ENCODE assay signal across 23 mouse cellular contexts in genomic region chr19:22132626-22133025, GRCm38 (mm10). TPM values are rescaled to one million over a fixed set of nuclear protein-coding genes. Genes with fewer than 3 reads are reported as not detected.
DNase-seq lines count a peak whose midpoint lies in the region; ATAC-seq and TF ChIP-seq lines count a peak whose summit lies in the region.
"Had no signal": no experiment of that assay in that cellular context is flagged by ENCODE, and none has a peak within 500 bp of the region (broad histone marks: within the 10 kb centered on the region; RNA-seq: fewer than 3 reads in every experiment).

No protein-coding gene starts in this region.

- no peak overlapping the region for H3K9ac ChIP-seq in forebrain, postnatal 0 days
- no peak overlapping the region for H3K9ac ChIP-seq in forebrain, embryonic 16.5 days (replicated peaks; ENCODE audit: low read depth, low read length)
- H3K9ac ChIP-seq: embryonic facial prominence, embryonic 12.5 days; lung, embryonic 15.5 days; neural tube, embryonic 15.5 days; stomach, embryonic 15.5 days had no signal

- 68% methylated on average over 3 of the region's 3 CpGs for WGBS in forebrain, postnatal 0 days
- 59% methylated on average over 3 of the region's 3 CpGs for WGBS in forebrain, embryonic 16.5 days
- WGBS in cerebellum, adult 2 months, result 16% methylated on average over 3 of the region's 3 CpGs

- H3K4me1 ChIP-seq in forebrain, postnatal 0 days (ENCODE audit: insufficient read depth), result no peaks in the 10 kb centered on the region
- H3K4me1 ChIP-seq in forebrain, embryonic 16.5 days (replicated peaks; ENCODE audit: control insufficient read depth, insufficient read depth, low read length), result no peaks in the 10 kb centered on the region
- no peaks in the 10 kb centered on the region for H3K4me1 ChIP-seq in cerebellum, adult 2 months (ENCODE audit: control insufficient read depth, insufficient read depth, low read length)
- H3K4me1 ChIP-seq: embryonic facial prominence, embryonic 12.5 days; forebrain, embryonic 10.5 days; lung, embryonic 15.5 days; neural tube, embryonic 15.5 days; stomach, embryonic 15.5 days had no signal

- peak; percentile 32 for DNase-seq in forebrain, postnatal 0 days
- peak; percentile 18 for DNase-seq in kidney, postnatal 14 days
- no peak for DNase-seq in kidney, adult 9 months
- DNase-seq in Muller cell, postnatal 12 days (ENCODE audit: inconsistent ontology term), result peak; percentile 0
- peak; percentile 7 to 56 for DNase-seq in cerebellum, adult 2 months
- DNase-seq in ovary, postnatal 10 days (ENCODE audit: low spot score), result no peak
- DNase-seq in gastrocnemius, postnatal 25 days, result no peak
- DNase-seq: adrenal gland, postnatal 36 days; heart, adult 18-20 months; heart, postnatal 4 days; kidney, postnatal 25 days; layer of hippocampus, adult 9-11 months; liver; spleen, adult 18-20 months; thymus, postnatal 14 days had no signal

- no peak overlapping the region for H3K4me3 ChIP-seq in forebrain, postnatal 0 days (ENCODE audit: low read depth, low read length)
- no peak overlapping the region for H3K4me3 ChIP-seq in forebrain, embryonic 16.5 days (replicated peaks; ENCODE audit: low read length)
- no peak overlapping the region for H3K4me3 ChIP-seq in cerebellum, adult 2 months (replicated peaks; ENCODE audit: insufficient read depth, low read depth, low read length)
- H3K4me3 ChIP-seq: embryonic facial prominence, embryonic 12.5 days; forebrain, embryonic 10.5 days; lung, embryonic 15.5 days; neural tube, embryonic 15.5 days; stomach, embryonic 15.5 days had no signal

- no peak for TF ChIP-seq CTCF in forebrain, postnatal 0 days (IDR thresholded peaks at IDR 0.05; ENCODE audit: low read depth)
- no peak for TF ChIP-seq CTCF in cerebellum, adult 2 months (IDR thresholded peaks at IDR 0.05; ENCODE audit: borderline replicate concordance, insufficient read depth, low read depth, low read length)

- no peak for ATAC-seq in forebrain, postnatal 0 days
- no peak for ATAC-seq in forebrain, embryonic 16.5 days

- H3K9me3 ChIP-seq in forebrain, postnatal 0 days (ENCODE audit: low read length), result no peaks in the 10 kb centered on the region
- H3K9me3 ChIP-seq in forebrain, embryonic 16.5 days (ENCODE audit: control insufficient read depth, low read length), result no peaks in the 10 kb centered on the region
- H3K9me3 ChIP-seq: embryonic facial prominence, embryonic 12.5 days; forebrain, embryonic 10.5 days; G1E; lung, embryonic 15.5 days; neural tube, embryonic 15.5 days; stomach, embryonic 15.5 days had no signal

- no peaks in the 10 kb centered on the region for H3K36me3 ChIP-seq in forebrain, postnatal 0 days (ENCODE audit: insufficient read depth)
- H3K36me3 ChIP-seq in forebrain, embryonic 16.5 days (ENCODE audit: control insufficient read depth, insufficient read depth), result no peaks in the 10 kb centered on the region
- H3K36me3 ChIP-seq: embryonic facial prominence, embryonic 12.5 days; forebrain, embryonic 10.5 days; G1E; lung, embryonic 15.5 days; neural tube, embryonic 15.5 days; stomach, embryonic 15.5 days had no signal

- H3K27ac ChIP-seq in forebrain, postnatal 0 days (ENCODE audit: low read depth, low read length), result no peak overlapping the region
- no peak overlapping the region for H3K27ac ChIP-seq in forebrain, embryonic 16.5 days (ENCODE audit: low read length)
- H3K27ac ChIP-seq in cerebellum, adult 2 months (ENCODE audit: insufficient read depth, low read length), result no peak overlapping the region
- H3K27ac ChIP-seq: embryonic facial prominence, embryonic 12.5 days; forebrain, embryonic 10.5 days; lung, embryonic 15.5 days; neural tube, embryonic 15.5 days; stomach, embryonic 15.5 days had no signal

- no peak overlapping the region for H3K4me2 ChIP-seq in forebrain, postnatal 0 days (ENCODE audit: low read depth)
- no peak overlapping the region for H3K4me2 ChIP-seq in forebrain, embryonic 16.5 days (ENCODE audit: low read length)
- H3K4me2 ChIP-seq: embryonic facial prominence, embryonic 12.5 days; lung, embryonic 15.5 days; neural tube, embryonic 15.5 days; stomach, embryonic 15.5 days had no signal

- no peaks in the 10 kb centered on the region for H3K27me3 ChIP-seq in forebrain, postnatal 0 days (ENCODE audit: insufficient read depth, low read length)
- H3K27me3 ChIP-seq in forebrain, embryonic 16.5 days (replicated peaks; ENCODE audit: control insufficient read depth, insufficient read depth, low read length), result no peaks in the 10 kb centered on the region
- H3K27me3 ChIP-seq in cerebellum, adult 2 months (ENCODE audit: control insufficient read depth, insufficient read depth, low read length), result no peaks in the 10 kb centered on the region
- H3K27me3 ChIP-seq: embryonic facial prominence, embryonic 12.5 days; lung, embryonic 15.5 days; stomach, embryonic 15.5 days had no signal

- TF ChIP-seq POLR2A in cerebellum, adult 2 months (IDR thresholded peaks at IDR 0.05; ENCODE audit: borderline replicate concordance, insufficient read depth, low read length), result no peak

RNA-seq across cellular contexts. Expression of gene Trpm3, which starts 6.2 kb away (rescaled TPM):
- 35.0 and 39.7 TPM in 2 replicates for total RNA-seq in forebrain, postnatal 0 days (2014; rRNA removed)
- polyA plus RNA-seq in forebrain, postnatal 0 days (2015; fragmentation: Nextera tagmentation; extraction: Ambion mirVana), result 14.9 and 25.6 TPM in 2 replicates
- 12.9 and 17.5 TPM in 2 replicates for polyA plus RNA-seq in forebrain, embryonic 16.5 days (2015; fragmentation: Nextera tagmentation; extraction: Ambion mirVana)
- polyA plus RNA-seq in cerebellum, adult 2 months (2012; rRNA removed), result 53.1 and 64.8 TPM in 2 replicates
- total RNA-seq in gastrocnemius, postnatal 25 days (2021), result 1 to 10 TPM; 1.3 to 1.5 TPM
- total RNA-seq: megakaryocyte-erythroid progenitor cell, adult 5-6 weeks had no signal
- polyA plus RNA-seq: G1E had no signal

Comparison
In these comparisons a context has a peak if more than half of its experiments do, and no peak if none do; other contexts are left out.
1. DNase-seq: peak in forebrain, postnatal 0 days (single experiment), kidney, postnatal 14 days (single experiment), Muller cell, postnatal 12 days (single experiment) and cerebellum, adult 2 months (2 of 2); none in kidney, adult 9 months (single experiment), ovary, postnatal 10 days (single experiment) and gastrocnemius, postnatal 25 days (single experiment).